Mouse (Mus musculus) limb, embryonic 14.5 days (tissue): Measurements from ENCODE around the gene Podxl2. TPM values are rescaled to one million over a fixed set of nuclear protein-coding genes. Genes with fewer than 3 reads are reported as not detected.

ENCODE experiments used
- ATAC-seq: fragments of 200-750 bp; cut with Nextera tagmentation; 2 replicates; pipeline ENCODE4 v1.8.0; 2017; ENCODE audit warnings: low read depth, moderate number of reproducible peaks, moderate TSS enrichment; ENCODE audit not compliant: low FRiP score
- DNase-seq: peaks from one replicate; pipeline ENCODE4 v3.0.0-alpha.2; 2015; ENCODE audit warnings: low spot score
- H3K27ac ChIP-seq: fragments of 300-500 bp; sonication (generic); replicated peaks from 2 replicates; pipeline ENCODE4 v1.5.1; 2014; ENCODE audit warnings: low read depth, mild to moderate bottlenecking, low read length, moderate library complexity, mixed read lengths
- H3K27me3 ChIP-seq: fragments of 300-500 bp; sonication (generic); 2 replicates; pipeline ENCODE4 v1.6.1; 2014; ENCODE audit warnings: low read length, mixed read lengths; ENCODE audit not compliant: control insufficient read depth, insufficient read depth
- H3K36me3 ChIP-seq: fragments of 300-500 bp; sonication (generic); 2 replicates; pipeline ENCODE4 v1.6.1; 2014; ENCODE audit warnings: mild to moderate bottlenecking, low read length, moderate library complexity, mixed read lengths; ENCODE audit not compliant: control insufficient read depth, insufficient read depth
- H3K4me1 ChIP-seq: fragments of 300-500 bp; sonication (generic); 2 replicates; pipeline ENCODE4 v1.6.1; 2014; ENCODE audit warnings: antibody characterized with exemption, low read length, mixed read lengths; ENCODE audit not compliant: control insufficient read depth, insufficient read depth
- H3K4me2 ChIP-seq: fragments of 300-500 bp; sonication (generic); replicated peaks from 2 replicates; pipeline ENCODE4 v1.6.1; 2014; ENCODE audit warnings: low read depth, mild to moderate bottlenecking, low read length, moderate library complexity; ENCODE audit not compliant: severe bottlenecking
- H3K4me3 ChIP-seq: fragments of 300-500 bp; sonication (generic); replicated peaks from 2 replicates; pipeline ENCODE4 v1.5.1; 2014; ENCODE audit warnings: low read length
- H3K9ac ChIP-seq: fragments of 300-500 bp; sonication (generic); 2 replicates; pipeline ENCODE4 v1.6.1; 2014; ENCODE audit warnings: mild to moderate bottlenecking, low read depth, low read length, moderate library complexity; ENCODE audit not compliant: severe bottlenecking
- H3K9me3 ChIP-seq: fragments of 300-500 bp; sonication (generic); 2 replicates; pipeline ENCODE4 v1.6.1; 2016; ENCODE audit warnings: low read length; ENCODE audit not compliant: control insufficient read depth
- POLR2A ChIP-seq: fragments of 200-500 bp; IDR thresholded peaks from 2 replicates; pipeline ENCODE4 v1.8.0; 2012; ENCODE audit warnings: inconsistent platforms, mild to moderate bottlenecking, moderate library complexity, borderline replicate concordance; ENCODE audit not compliant: insufficient read depth, insufficient read length; ENCODE audit errors: extremely low read depth
- WGBS: fragments of 180-500 bp; shearing (Covaris S2); extraction: QIAGEN DNeasy Blood & Tissue Kit; methylation state at CpG from one replicate; pipeline ENCODE4 v1.1.7; 2014; 5-methylcytosine and 5-hydroxymethylcytosine counted together
- polyA plus RNA-seq, 2 experiments: library from polyadenylated mRNA; depleted of rRNA in 1 of 2; stranded (reverse) in 1 of 2; unstranded in 1 of 2; fragments of >200 nt; fragmentation: Nextera tagmentation in 1 of 2; extraction: Ambion mirVana in 1 of 2; gene quantifications; 2 replicates each; pipeline versions ENCODE4 v1.2.1 to v1.2.3; 2012 to 2014

The Podxl2 gene
- polyA plus RNA-seq, 2 experiments, result 96.2 to 192 TPM

- Histone ChIP-seq H3K36me3 (no peaks in the 10 kb centered on the region), H3K27ac (no peak overlapping the region), H3K4me2 (no peak overlapping the region), H3K9me3 (no peaks in the 10 kb centered on the region), H3K4me1 (no peaks in the 10 kb centered on the region), H3K9ac (no peak overlapping the region), H3K4me3 (no peak overlapping the region), H3K27me3 (no peaks in the 10 kb centered on the region)
- no peak for ATAC-seq
- TF ChIP-seq POLR2A, result no peak
- 63% methylated on average over 13 of the region's 13 CpGs for WGBS
- DNase-seq, result no peak
Observed at GRCm38 (mm10) chr6:88827395-88828205, 47.2 kb downstream of the Podxl2 start.

GRCm38 (mm10) chr6:88826965-88827364, 47.9 kb downstream of the Podxl2 start:
- TF ChIP-seq POLR2A, result no peak
- no peak overlapping the region for H3K27ac ChIP-seq
- DNase-seq (no peak), ATAC-seq (no peak)
- no peaks in the 10 kb centered on the region for H3K36me3 ChIP-seq
- no peak overlapping the region for H3K4me3 ChIP-seq
- H3K4me1 ChIP-seq, result no peaks in the 10 kb centered on the region
- 55% methylated on average over 3 of the region's 3 CpGs for WGBS
- H3K4me2 ChIP-seq, result no peak overlapping the region
- no peaks in the 10 kb centered on the region for H3K9me3 ChIP-seq
- no peak overlapping the region for H3K9ac ChIP-seq
- no peaks in the 10 kb centered on the region for H3K27me3 ChIP-seq

GRCm38 (mm10) chr6:88826545-88826944, 48.3 kb downstream of the Podxl2 start:
- H3K27me3 ChIP-seq, result no peaks in the 10 kb centered on the region
- DNase-seq (peak; percentile 62), ATAC-seq (peak; percentile 53)
- TF ChIP-seq POLR2A, result no peak
- 24% methylated on average over 6 of the region's 6 CpGs for WGBS
- H3K4me2 ChIP-seq, result no peak overlapping the region
- H3K4me3 ChIP-seq, result no peak overlapping the region
- no peak overlapping the region for H3K27ac ChIP-seq
- no peak overlapping the region for H3K9ac ChIP-seq
- no peaks in the 10 kb centered on the region for H3K4me1 ChIP-seq
- H3K9me3 ChIP-seq, result no peaks in the 10 kb centered on the region
- H3K36me3 ChIP-seq, result no peaks in the 10 kb centered on the region

DNA sequence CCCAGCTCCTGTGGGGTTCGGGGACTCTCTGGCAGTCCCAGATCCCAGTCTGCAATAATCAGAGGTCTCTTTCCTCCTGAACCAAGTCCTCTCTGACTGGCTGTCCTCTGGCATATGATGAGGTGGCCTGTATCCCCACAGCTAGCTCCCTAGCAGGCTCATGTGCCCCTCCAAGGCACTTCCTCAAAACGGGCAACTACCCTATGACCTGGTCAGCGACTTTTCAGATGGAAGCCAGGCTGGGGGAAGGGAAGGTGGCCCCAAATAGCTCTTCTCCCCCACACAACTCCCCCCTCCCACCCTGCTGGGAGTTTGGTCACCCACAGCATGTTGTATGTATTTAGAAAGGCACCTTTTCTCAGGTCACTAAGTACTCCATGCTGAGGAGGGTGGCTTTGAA, 48.8 kb downstream of the Podxl2 start:
- no peak for ATAC-seq
- no peak overlapping the region for H3K4me2 ChIP-seq

DNA sequence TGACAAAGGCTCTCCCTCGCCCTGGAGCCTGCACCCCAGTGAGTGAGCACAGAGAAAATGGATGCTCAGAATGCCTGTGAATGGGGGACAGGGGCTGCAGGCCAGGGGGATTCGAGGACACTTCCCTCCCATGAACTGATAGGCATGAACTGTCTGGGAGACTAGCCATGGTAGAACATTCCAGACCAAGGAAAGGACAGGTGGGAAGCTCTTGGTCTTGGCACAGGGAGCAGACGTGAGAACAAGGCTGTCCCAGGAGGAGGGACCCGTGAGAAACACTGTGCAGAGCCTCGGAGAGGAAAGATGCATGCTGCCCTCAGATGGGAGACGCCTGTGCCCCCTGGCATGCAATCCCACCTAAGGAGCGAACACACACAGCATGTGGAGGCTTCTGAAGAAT, 50.7 kb downstream of the Podxl2 start:
- DNase-seq, result no peak
- Histone ChIP-seq H3K27ac (no peak overlapping the region), H3K4me3 (no peak overlapping the region), H3K36me3 (no peaks in the 10 kb centered on the region), H3K9me3 (no peaks in the 10 kb centered on the region), H3K9ac (no peak overlapping the region), H3K4me2 (no peak overlapping the region), H3K4me1 (no peaks in the 10 kb centered on the region), H3K27me3 (no peaks in the 10 kb centered on the region)
- no peak for TF ChIP-seq POLR2A
- WGBS, result 65% methylated on average over 7 of the region's 7 CpGs
- ATAC-seq, result no peak

More for the DNA sequence above, 48.8 kb downstream of the Podxl2 start:
- Histone ChIP-seq H3K9ac (no peak overlapping the region), H3K9me3 (no peaks in the 10 kb centered on the region), H3K36me3 (no peaks in the 10 kb centered on the region), H3K4me1 (no peaks in the 10 kb centered on the region), H3K27me3 (no peaks in the 10 kb centered on the region), H3K4me3 (no peak overlapping the region), H3K27ac (no peak overlapping the region)
- TF ChIP-seq POLR2A, result no peak
- no peak for DNase-seq
- 54% methylated on average over 3 of the region's 3 CpGs for WGBS
